Mouse (Mus musculus) kidney, adult 18-20 months (tissue): ENCODE data around the gene Mtus2.
A peak's percentile ranks its signal among the peaks of the same experiment; 100 is the strongest.

Experiments
- DNase-seq: peaks from one replicate; pipeline ENCODE4 v3.0.0; 2021

The Mtus2 gene

GRCm38 (mm10) chr5:148353429-148353828, 396.3 kb downstream of the Mtus2 start:
- no peak for DNase-seq

- no peak for DNase-seq
Observed at GRCm38 (mm10) chr5:148354536-148354935, 397.4 kb downstream of the Mtus2 start.

- no peak for DNase-seq
Observed at GRCm38 (mm10) chr5:148355822-148356221, 398.7 kb downstream of the Mtus2 start.

DNA sequence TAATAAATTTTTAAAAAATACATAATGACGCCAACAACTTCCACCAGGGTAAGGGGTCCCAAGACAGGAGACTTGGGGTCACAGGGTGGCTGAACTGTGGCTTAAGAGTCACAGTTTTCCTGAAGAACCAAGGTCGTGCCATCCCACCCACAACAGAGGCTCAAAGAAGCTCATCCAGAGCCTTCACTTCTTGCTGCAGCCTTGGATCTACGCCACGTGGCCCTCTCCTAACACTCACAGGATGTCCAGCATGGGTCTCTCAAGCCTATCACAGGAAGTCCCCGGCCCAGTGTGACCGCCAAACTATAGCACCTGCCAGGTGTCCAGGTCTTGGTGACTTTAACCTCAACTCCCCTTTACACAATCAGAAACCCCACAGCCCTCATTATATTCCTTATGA, 400.0 kb downstream of the Mtus2 start:
- no peak for DNase-seq

GRCm38 (mm10) chr5:148359131-148359530, 402.0 kb downstream of the Mtus2 start:
- no peak for DNase-seq

DNA sequence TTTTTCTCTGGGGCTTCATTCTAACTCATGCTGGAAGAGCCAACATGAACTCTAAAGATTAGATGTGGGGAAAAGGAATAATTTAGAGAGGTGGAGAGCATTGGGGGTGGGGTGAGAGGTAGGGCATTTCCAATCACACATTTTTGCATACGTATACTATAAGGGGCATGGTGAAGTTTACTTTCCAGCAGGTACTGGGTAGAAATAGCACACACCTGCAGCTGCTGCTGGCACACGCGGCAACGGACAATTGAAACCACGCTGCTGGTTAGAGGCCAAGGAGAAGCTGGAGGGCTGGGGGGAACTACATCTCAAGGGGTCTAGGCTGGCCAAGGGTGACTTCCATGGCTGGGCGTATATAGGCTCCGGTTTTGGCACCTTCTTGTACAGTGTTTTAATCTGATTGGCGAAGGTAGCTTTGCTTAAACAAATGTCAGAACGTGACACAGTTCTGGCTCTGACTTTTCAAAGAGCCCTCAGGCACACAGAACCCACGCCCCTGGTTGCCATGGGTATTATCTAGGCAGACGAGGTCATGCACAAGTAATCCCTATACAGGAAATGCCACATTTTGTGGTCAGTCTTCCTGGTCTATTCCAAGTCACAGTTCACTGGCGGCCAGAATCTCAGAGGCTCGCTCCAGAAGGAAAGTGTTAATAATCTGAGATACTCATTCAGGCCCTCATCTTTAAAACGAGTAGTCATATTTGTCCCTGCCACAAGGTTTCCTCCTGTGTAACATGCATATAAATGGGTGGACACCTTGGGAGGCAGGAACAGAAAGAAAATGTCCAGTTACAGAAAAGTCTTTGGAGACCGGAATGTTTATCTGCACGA, 404.0 kb downstream of the Mtus2 start:
- peak; percentile 31 for DNase-seq

- no peak for DNase-seq
Observed at GRCm38 (mm10) chr5:148361759-148362010, 404.6 kb downstream of the Mtus2 start.

DNA sequence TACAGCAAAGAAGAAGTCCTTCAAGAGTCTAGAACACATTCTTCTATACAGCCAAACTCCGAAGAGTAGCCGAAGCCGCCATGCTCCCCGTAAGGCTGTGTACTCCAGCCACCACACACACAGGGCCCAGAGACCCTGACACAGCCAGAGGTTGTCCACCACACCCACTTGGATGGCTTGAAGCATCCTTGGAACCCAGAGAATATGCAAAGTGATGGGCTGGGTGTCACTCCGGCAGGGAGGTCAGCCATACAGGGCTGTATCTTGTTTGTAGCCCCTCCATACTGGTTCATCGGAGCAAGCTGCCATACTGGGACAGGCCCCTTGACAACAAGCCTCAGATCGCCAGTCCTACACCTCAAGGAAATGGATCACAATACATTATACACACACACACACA, 405.2 kb downstream of the Mtus2 start:
- no peak for DNase-seq

- DNase-seq, result no peak
Observed at GRCm38 (mm10) chr5:148363441-148364113, 406.5 kb downstream of the Mtus2 start.
